Mouse (Mus musculus) frontal cortex, postnatal 36 days (tissue): Measurements from ENCODE around the gene Dnajb3.
"Not testable (repeated sequence)": the region's sequence is repeated elsewhere in the genome, so short reads cannot be mapped to it uniquely, and the experiment has no call there.

Experiments
- DNase-seq, 2 experiments: peaks; one replicate each; pipeline ENCODE4 v3.0.0; 2022; ENCODE audit warnings: low spot score in 2 of 2

The Dnajb3 gene

GRCm38 (mm10) chr1:88231803-88232499 lies 26.4 kb upstream of the Dnajb3 start:
- DNase-seq: no peak

- DNase-seq: no peak
Observed at GRCm38 (mm10) chr1:88230981-88231802, 25.6 kb upstream of the Dnajb3 start.

GRCm38 (mm10) chr1:88230421-88230820 lies 24.8 kb upstream of the Dnajb3 start:
- no peak for DNase-seq

DNA sequence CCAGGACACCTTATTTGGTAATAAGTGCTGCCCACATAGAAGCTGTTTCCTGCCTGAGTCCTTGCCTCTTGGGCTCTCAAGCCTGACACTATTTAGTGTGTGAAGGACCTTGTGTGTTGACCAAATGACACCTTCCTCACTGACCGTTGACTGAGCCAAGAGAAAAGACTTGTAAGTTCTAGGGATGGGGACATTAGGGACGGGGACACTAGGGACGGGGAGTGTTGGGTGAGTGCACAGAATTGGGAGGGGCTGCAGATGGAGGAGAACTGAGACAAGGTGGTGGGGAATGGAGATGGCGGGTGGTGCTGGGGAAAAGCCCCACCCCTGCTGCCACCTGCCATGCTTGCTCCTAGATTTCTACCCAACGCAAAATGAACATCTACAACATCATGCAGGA lies 24.4 kb upstream of the Dnajb3 start:
- DNase-seq: no peak

DNA sequence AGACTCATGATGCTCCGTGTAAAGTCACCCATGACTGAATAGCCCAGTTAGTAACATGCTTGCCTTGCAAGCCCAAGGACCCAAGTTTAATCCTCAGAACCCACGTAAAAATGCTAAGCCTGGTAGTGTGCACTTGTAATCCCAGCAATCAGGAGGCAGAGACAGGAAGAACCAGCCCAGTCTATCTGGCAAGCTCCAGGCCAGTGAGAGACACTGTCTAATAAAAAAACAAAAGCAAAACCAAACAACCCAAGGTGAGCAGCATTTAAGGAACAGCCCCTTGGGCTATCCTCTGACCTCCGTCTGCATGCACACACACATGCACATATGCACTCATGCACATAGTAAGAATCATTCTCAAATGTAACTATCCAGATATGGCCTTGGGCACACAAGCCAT lies 24.0 kb upstream of the Dnajb3 start:
- no peak for DNase-seq

DNA sequence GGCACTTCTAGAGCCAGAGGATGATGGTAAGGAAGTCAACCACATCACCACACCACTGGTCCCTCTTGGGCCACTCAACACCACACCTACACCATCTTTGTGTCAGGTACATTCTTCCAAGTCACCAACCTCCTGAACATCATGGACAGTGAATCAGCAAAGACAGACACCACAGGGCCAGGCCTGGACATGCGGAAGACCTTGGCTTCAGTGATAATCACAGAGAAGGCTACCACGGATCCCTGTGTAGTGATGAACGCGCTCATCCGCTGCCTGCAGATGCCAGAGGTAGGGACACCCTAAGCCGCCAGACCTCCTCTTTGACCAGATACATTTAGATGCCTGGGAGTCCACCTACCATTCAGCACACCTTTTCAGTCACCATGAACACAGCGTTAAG lies 22.5 kb upstream of the Dnajb3 start:
- DNase-seq: no peak

DNA sequence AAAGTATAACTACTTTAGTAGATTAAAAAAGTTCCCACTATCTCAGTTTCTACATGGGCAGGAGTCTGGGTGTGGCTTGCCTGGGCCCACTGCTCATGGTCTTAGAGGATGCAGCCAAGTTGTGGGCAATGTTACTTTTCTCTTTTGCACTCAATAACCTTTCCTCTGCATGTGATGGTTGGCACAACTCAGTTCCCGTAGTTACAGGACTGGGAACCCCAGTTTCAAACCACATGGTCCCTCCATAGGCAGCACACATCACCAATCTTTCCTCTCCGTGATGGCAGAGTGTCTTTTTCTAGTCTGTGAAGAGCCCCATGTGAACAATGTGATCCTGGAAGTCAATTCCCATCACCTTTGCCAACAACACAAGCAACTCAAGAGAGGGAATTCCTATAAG lies 21.9 kb upstream of the Dnajb3 start:
- DNase-seq: no peak

DNA sequence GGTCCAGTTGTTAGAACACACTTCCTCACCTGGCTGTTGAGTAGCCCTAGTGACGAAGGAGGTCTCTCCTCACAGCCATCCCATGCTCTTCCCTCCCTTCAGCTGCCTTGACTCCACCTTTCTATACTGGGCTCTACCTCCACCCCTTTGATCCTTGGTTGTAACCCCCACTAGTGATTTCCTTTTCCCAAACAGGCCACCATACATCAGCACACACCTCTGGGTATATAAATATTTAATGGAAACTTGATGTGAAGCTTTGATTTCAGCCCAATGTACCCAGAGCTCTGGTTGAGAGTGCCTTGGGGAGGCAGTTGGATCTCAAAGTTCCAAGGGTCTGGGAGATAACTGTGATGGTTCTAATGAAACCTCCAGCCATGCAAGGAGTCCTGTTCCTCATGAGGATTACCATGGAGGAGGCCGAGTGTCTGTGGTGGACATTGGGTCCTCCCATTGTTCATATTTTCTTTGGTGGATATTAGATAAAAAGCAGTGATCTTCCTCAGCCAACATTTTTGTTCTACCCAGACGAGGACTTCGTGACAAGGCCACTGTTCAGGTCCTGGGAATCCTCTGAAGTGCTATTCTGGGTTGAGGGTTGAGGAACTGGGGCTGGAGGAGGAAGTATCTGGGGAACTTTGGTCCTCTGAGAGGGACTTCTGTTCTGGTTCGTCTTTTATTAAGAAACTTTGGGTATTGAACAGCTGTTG lies 21.2 kb upstream of the Dnajb3 start, which contains the start of gene Mroh2a:
TSS of gene Mroh2a (plus strand) at position 317 of the 710 bp plus-strand sequence.
- DNase-seq: no peak

DNA sequence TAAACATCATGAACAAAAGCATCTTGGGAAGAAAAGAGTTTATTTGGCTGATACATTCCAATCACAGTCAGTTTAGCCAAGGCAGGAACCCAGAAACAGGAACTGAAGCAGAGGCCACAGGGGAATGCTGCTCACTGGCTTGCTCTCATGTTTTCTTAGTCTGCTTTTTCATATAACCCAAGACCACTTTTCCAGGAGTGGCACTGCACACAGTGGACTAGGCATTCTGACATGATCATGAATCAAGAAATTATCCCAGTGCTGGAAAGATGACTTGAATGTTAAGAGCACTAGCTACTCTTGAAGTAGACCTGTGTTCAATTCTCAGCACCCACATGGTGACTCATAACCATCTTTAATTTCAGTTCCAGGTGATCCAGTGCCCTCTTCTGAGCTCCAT lies 20.2 kb upstream of the Dnajb3 start:
- no peak for DNase-seq

- DNase-seq: not testable (repeated sequence)
Observed at GRCm38 (mm10) chr1:88225301-88225700, 19.7 kb upstream of the Dnajb3 start.

DNA sequence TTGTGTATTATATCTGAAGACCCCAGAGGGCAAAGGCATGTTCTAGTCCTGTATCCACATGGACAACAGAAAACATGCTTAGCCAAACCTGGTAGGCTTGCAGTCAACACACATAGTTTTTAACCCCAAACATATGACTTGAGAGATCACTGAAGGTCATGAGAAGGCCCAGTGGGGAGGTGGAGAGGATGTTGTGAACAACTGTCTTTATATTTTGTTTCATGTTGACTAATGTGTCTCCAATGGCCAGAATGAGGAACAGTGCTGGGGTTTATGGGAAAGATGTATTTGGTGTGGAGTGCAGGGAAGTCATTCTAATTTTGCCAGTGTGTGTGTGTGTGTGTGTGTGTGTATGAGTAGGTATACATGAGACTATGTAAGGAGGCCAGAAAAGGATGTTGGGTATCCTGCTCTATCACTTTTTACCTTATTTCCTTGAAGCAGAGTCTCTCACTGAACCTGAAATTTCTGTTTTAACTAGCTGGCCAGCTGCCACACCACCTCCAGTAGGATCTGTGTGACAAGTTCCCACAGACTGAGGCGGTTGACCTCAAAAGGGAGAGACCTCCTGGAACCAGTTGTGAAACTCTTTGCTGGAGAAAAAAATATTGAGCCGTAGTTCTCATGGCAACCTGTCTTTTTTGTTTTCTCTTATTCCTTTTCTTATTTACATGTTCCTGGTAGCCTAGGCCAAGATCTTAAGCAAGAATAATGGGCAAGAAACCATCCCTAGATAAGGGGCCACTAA lies 18.6 kb upstream of the Dnajb3 start:
- no peak for DNase-seq

- no peak for DNase-seq
Observed at GRCm38 (mm10) chr1:88223591-88223990, 18.0 kb upstream of the Dnajb3 start.

DNA sequence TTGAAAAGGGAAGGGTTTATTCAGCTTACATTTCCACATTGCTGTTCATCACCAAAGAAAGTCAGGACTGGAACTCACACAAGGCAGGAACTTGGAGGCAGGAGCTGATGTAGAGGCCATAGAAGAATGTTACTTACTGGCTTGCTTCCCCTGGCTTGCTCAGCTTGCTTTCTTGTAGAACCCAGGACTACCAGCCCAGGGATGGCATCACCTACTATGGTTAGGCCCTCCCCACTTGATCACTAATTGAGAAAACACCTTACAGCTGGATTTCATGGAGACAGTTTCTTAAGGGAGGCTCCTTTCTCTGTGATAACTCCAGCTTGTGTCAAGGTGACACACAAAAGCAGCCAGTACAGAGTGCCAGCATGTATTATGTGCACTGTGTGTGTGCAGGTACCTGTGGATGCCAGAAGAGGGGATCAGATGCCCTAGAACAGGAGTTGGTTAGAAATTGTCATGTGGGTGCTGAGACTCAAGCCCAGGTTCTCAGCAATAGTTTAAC lies 17.5 kb upstream of the Dnajb3 start:
- DNase-seq: not testable (repeated sequence)

DNA sequence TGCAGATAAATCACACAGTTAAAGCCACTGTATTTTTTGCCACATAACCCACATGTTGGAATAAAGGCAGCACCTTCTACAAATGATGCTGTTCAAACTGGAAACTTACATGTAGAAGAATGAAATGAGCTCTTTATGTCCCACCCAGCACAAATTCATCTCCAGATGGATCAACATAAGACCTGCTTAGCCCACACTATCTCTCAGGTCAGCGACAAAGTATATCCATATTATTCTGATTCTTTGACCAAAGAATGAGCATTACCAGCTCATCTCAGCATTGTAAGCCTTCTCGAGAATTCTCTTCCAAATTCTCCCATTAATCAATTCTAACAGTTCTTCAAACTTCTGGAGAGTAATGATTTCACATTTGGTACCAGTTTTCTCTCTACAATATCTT lies 16.6 kb upstream of the Dnajb3 start:
- no peak for DNase-seq

DNA sequence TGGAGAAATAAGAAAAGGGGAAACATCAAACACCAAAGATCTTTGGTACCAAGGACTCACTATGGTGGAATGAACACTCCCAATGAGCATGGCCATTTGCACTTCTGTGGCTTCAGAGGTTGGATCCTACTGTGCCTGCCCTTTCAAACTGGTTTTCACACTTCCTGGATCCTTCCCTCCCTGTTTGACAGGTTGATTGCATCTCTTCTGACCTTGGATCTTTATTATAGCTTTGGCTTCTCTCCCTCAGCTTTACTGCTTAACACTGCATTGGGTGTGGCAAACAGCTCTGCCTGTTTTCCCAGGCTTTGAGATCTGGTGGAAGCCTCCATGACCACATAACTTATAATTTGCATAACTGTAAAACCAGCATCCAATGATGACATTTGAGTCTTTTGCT lies 14.8 kb upstream of the Dnajb3 start:
- DNase-seq: no peak

DNA sequence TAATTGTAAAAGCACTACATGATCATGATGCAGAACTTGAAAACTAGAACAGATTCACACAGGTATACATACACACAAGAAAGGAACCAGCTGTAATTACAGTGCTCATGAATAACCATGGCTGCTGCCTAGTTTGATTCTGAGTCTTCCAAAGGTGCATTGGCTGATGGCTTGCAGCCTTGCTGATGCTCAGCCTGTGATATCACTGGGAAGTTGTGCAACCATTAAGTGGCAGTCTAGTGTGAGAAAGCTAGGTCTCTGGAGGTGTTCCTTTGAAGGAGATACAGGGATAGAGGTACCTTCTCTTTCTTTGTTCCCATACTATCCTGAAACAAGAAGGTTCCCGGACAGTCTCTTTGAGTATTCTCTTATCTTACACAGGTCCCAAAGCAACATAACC lies 13.5 kb upstream of the Dnajb3 start:
- DNase-seq: no peak

DNA sequence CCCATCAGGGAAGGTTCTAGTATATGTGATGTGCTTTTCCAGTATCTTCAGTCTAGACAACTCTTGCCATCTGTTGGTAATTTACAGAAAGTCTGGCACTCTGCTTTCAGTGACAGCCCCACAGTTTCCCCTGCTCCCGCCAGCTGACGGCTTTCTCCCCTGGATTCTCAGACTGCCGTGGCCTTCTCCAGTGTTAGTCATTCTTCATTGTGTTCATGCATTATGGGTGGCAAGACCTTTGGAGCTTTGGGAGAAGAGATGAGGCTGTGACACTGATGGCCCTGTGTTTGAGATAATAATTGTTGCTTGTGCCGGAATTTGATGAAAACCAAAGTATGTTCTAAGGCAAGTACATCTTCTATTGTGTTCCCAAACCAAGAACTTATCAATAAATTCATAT lies 13.0 kb upstream of the Dnajb3 start:
- DNase-seq: no peak

DNA sequence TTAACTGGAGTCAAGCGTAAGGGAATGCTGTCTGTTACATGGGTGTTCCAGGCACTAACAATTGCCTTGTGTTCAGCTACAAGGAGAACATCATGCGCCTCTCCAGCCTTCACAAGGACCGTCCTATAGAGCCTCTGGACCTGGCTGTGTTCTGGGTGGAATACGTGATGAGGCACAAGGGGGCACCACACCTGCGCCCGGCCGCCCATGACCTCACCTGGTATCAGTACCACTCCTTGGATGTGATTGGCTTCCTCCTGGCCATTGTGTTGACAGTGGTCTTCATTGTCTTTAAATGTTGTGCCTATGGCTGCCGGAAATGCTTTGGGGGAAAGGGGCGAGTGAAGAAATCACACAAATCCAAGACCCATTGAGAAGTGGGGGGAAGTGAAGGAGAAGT lies 12.5 kb upstream of the Dnajb3 start:
- no peak for DNase-seq

GRCm38 (mm10) chr1:88217576-88217975 lies 12.0 kb upstream of the Dnajb3 start:
- DNase-seq: no peak

DNA sequence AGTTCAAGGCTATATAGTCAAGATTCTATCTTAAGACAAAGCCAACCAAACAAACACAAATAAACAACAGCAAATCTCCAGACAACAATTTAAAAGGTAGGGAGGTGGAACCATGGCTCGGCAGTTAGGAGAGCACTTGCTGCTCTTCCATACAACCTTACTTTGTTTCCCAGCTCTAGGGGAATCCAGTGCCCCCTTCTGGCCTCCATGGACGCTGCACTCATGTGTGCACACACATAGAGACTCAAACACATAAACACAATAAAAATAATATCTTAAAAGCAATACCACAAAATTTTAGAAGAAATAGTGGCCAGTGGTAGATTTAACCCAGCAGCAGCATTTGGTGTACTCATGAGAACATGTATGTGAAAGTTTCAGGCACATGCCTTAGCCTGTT lies 11.6 kb upstream of the Dnajb3 start:
- DNase-seq: no peak

DNA sequence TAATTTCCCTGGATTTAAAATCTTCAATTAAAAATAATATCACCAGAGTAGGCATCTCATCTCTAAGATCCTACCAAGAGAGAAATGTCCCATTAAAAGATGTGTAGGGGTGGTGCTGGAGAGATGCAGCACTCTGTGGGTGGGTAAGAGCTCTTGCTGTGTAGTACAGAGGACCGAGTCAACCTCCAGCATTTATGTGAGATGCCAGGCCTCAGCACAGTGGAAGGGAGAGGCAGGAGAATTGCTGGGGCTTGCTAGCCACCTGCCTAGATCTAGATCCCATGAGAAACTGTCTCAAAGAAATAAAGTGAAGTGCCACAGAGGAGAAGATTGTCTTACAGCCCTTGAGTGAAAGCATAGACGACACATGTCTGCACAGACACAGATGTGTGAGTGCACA lies 11.0 kb upstream of the Dnajb3 start:
- DNase-seq: no peak
